Mouse (Mus musculus) kidney, adult 2 months (tissue): ENCODE data around the gene Sox6.

Source experiments
- CTCF ChIP-seq: fragments of 200-500 bp; conservative IDR thresholded peaks from 2 replicates; pipeline ENCODE4 v1.5.1; 2011; ENCODE audit warnings: low read depth, mild to moderate bottlenecking, control low read depth, low read length, moderate library complexity, mixed read lengths; ENCODE audit not compliant: insufficient read depth, insufficient read length
- POLR2A ChIP-seq: fragments of 200-500 bp; IDR thresholded peaks from one replicate; pipeline ENCODE4 v1.6.1; 2011; ENCODE audit warnings: low read depth, low read length, control low read depth

GRCm38 (mm10) chr7:115840613-115841012 lies 198.0 kb downstream of the Sox6 start:
- TF ChIP-seq CTCF (no peak), POLR2A (no peak)
